Mouse (Mus musculus): ENCODE measurements at regions not wholly inside any gene's neighbourhood (a gene's known extent, or its start where the extent isn't known, plus 50 kb on each side); places are given as distances from the start of the nearest gene placed in this dataset.

DNA sequence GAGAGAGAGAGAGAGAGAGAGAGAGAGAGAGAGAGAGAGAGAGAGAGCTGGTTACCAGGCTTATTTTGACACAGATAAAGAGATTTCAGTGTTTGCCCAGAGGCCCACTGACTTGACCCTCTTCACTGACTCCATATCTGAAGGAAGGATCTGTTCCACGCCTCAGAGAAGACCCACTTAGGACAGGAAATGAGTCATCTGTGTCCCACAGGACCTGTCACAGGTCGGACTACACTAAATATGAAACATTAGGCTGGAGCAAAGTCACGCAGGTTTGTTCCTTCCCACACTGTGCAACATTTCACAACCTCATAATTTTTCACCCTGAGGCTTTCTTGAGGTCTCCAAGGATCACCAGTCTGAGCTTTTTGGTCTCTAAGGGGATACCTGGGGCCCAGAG, 96.5 kb upstream of the Lpp start:
- TF ChIP-seq CTCF (IDR thresholded peaks at IDR 0.05; ENCODE audit: low read depth): no peak
- no peak for TF ChIP-seq EP300 (IDR thresholded peaks at IDR 0.05; ENCODE audit: low read depth)

Measured in heart, postnatal 0 days (tissue).